Mouse (Mus musculus) MEL (cell line): ENCODE results near the gene Dgat2. TPM values are rescaled to one million over a fixed set of nuclear protein-coding genes. Genes with fewer than 3 reads are reported as not detected.

Experiments
- DNase-seq: peaks from one replicate; pipeline ENCODE4 v3.0.0; 2011; ENCODE audit warnings: low read depth, low spot score
- H3K27ac ChIP-seq: 2 replicates; pipeline ENCODE4 v1.5.1; 2012; ENCODE audit warnings: low read depth, mild to moderate bottlenecking, control low read depth, low read length, moderate library complexity; ENCODE audit not compliant: control insufficient read depth
- H3K27me3 ChIP-seq, 2 experiments: fragments of 150-350 bp in 1 of 2; sonication (generic) in 1 of 2; 2 replicates each; pipeline ENCODE4 v1.6.1; 2012; ENCODE audit warnings: low read length in 2 of 2, mild to moderate bottlenecking in 2 of 2, improper control_type of control experiment in 1 of 2, moderate library complexity in 1 of 2; ENCODE audit not compliant: insufficient read depth in 2 of 2, control insufficient read depth in 1 of 2
- H3K36me3 ChIP-seq, 2 experiments: 2 replicates each; pipeline ENCODE4 v1.6.1; 2012 to 2014; ENCODE audit warnings: low read length in 2 of 2, improper control_type of control experiment in 1 of 2, inconsistent platforms in 1 of 2, mild to moderate bottlenecking in 1 of 2; ENCODE audit not compliant: insufficient read depth in 2 of 2, control insufficient read depth in 1 of 2
- H3K4me1 ChIP-seq, 2 experiments: fragments of 150-350 bp in 1 of 2; sonication (generic) in 1 of 2; 2 replicates each; pipeline ENCODE4 v1.6.1; 2012; ENCODE audit warnings: low read length in 2 of 2, improper control_type of control experiment in 1 of 2, mild to moderate bottlenecking in 1 of 2; ENCODE audit not compliant: insufficient read depth in 2 of 2, control insufficient read depth in 1 of 2
- H3K4me3 ChIP-seq, 2 experiments: fragments of 150-350 bp in 1 of 2; sonication (generic) in 1 of 2; 2 replicates each; pipeline ENCODE4 v1.5.1; 2012; ENCODE audit warnings: low read depth in 2 of 2, low read length in 2 of 2, mild to moderate bottlenecking in 2 of 2, moderate library complexity in 2 of 2, control low read depth in 1 of 2, improper control_type of control experiment in 1 of 2; ENCODE audit not compliant: control insufficient read depth in 1 of 2, insufficient read depth in 1 of 2
- H3K79me2 ChIP-seq: 2 replicates; pipeline ENCODE4 v1.6.1; 2012; ENCODE audit warnings: mild to moderate bottlenecking, low read length, moderate library complexity; ENCODE audit not compliant: control insufficient read depth, poor library complexity, insufficient read depth
- H3K9ac ChIP-seq: 2 replicates; pipeline ENCODE4 v1.6.1; 2012; ENCODE audit warnings: low read depth, mild to moderate bottlenecking, control low read depth, low read length, moderate library complexity; ENCODE audit not compliant: control insufficient read depth, poor library complexity, severe bottlenecking
- H3K9me3 ChIP-seq: fragments of 150-350 bp; sonication (generic); replicated peaks from 2 replicates; pipeline ENCODE4 v1.6.1; 2012; ENCODE audit warnings: mild to moderate bottlenecking, low read length, improper control_type of control experiment, moderate library complexity; ENCODE audit not compliant: insufficient read depth
- CHD1 ChIP-seq: IDR thresholded peaks from 2 replicates; pipeline ENCODE4 v1.6.1; 2012; ENCODE audit warnings: low read depth, mild to moderate bottlenecking, inconsistent platforms, low read length, improper control_type of control experiment
- CTCF ChIP-seq, 3 experiments: IDR thresholded peaks in 2 of 3; conservative IDR thresholded peaks in 1 of 3; 2 replicates each; pipeline ENCODE4 v1.5.1; 2011 to 2012; ENCODE audit warnings: low read length in 3 of 3, low read depth in 2 of 3, mild to moderate bottlenecking in 2 of 3, improper control_type of control experiment in 1 of 3, inconsistent platforms in 1 of 3, mixed read lengths in 1 of 3, moderate library complexity in 1 of 3; ENCODE audit not compliant: control insufficient read depth in 1 of 3, insufficient read depth in 1 of 3, poor library complexity in 1 of 3, severe bottlenecking in 1 of 3
- ELF1 ChIP-seq: IDR thresholded peaks from 2 replicates; pipeline ENCODE4 v1.6.1; 2014; ENCODE audit warnings: low read depth, mild to moderate bottlenecking, inconsistent platforms, low read length, improper control_type of control experiment, moderate library complexity
- ETS1 ChIP-seq: IDR thresholded peaks from 2 replicates; pipeline ENCODE4 v1.6.1; 2012; ENCODE audit warnings: low read depth, mild to moderate bottlenecking, inconsistent platforms, low read length, improper control_type of control experiment, moderate library complexity
- GABPA ChIP-seq: IDR thresholded peaks from 2 replicates; pipeline ENCODE4 v1.6.1; 2012; ENCODE audit warnings: low read depth, mild to moderate bottlenecking, inconsistent platforms, low read length, improper control_type of control experiment, moderate library complexity
- JUND ChIP-seq: IDR thresholded peaks from 2 replicates; pipeline ENCODE4 v1.6.1; 2011; ENCODE audit warnings: low read depth, mild to moderate bottlenecking, improper control_type of control experiment, low read length
- KAT2A ChIP-seq: conservative IDR thresholded peaks from 2 replicates; pipeline ENCODE4 v1.6.1; 2012; ENCODE audit warnings: low read depth, low read length, improper control_type of control experiment, inconsistent platforms
- MAFK ChIP-seq: IDR thresholded peaks from 2 replicates; pipeline ENCODE4 v1.6.1; 2011; ENCODE audit warnings: low read depth, mild to moderate bottlenecking, low read length, improper control_type of control experiment, borderline replicate concordance
- MAX ChIP-seq: IDR thresholded peaks from 2 replicates; pipeline ENCODE4 v1.6.1; 2011; ENCODE audit warnings: low read length, improper control_type of control experiment
- MAZ ChIP-seq: IDR thresholded peaks from 2 replicates; pipeline ENCODE4 v1.6.1; 2012; ENCODE audit warnings: low read depth, mild to moderate bottlenecking, inconsistent platforms, low read length, improper control_type of control experiment
- MEF2A ChIP-seq: IDR thresholded peaks from 2 replicates; pipeline ENCODE4 v1.6.1; 2014; ENCODE audit warnings: low read depth, mild to moderate bottlenecking, inconsistent platforms, low read length, improper control_type of control experiment; ENCODE audit not compliant: poor library complexity, insufficient replicate concordance, severe bottlenecking; ENCODE audit errors: extremely low read depth
- MYB ChIP-seq: IDR thresholded peaks from 2 replicates; pipeline ENCODE4 v1.6.1; 2011; ENCODE audit warnings: mild to moderate bottlenecking, low read depth, low read length, improper control_type of control experiment
- NRF1 ChIP-seq: IDR thresholded peaks from 2 replicates; pipeline ENCODE4 v1.6.1; 2014; ENCODE audit warnings: low read depth, mild to moderate bottlenecking, inconsistent platforms, low read length, improper control_type of control experiment, moderate library complexity; ENCODE audit not compliant: poor library complexity, insufficient read depth, severe bottlenecking
- POLR2AphosphoS5 ChIP-seq: IDR thresholded peaks from 2 replicates; pipeline ENCODE4 v1.6.1; 2012; ENCODE audit warnings: low read depth, borderline replicate concordance, mild to moderate bottlenecking, inconsistent platforms, low read length, moderate library complexity, mixed read lengths
- RAD21 ChIP-seq: IDR thresholded peaks from 2 replicates; pipeline ENCODE4 v1.6.1; 2011; ENCODE audit warnings: mild to moderate bottlenecking, low read depth, low read length, improper control_type of control experiment
- SIN3A ChIP-seq: IDR thresholded peaks from 2 replicates; pipeline ENCODE4 v1.6.1; 2012; ENCODE audit warnings: low read length, improper control_type of control experiment, inconsistent platforms
- TBP ChIP-seq: IDR thresholded peaks from 2 replicates; pipeline ENCODE4 v1.8.0; 2011; ENCODE audit warnings: low read depth, low read length, improper control_type of control experiment
- TCF12 ChIP-seq: IDR thresholded peaks from 2 replicates; pipeline ENCODE4 v1.6.1; 2014; ENCODE audit warnings: low read depth, mild to moderate bottlenecking, inconsistent platforms, low read length, improper control_type of control experiment, moderate library complexity
- USF1 ChIP-seq: IDR thresholded peaks from 2 replicates; pipeline ENCODE4 v1.6.1; 2014; ENCODE audit warnings: low read depth, mild to moderate bottlenecking, inconsistent platforms, low read length, improper control_type of control experiment, moderate library complexity
- ZKSCAN1 ChIP-seq: IDR thresholded peaks from 2 replicates; pipeline ENCODE4 v1.6.1; 2012; ENCODE audit warnings: low read depth, mild to moderate bottlenecking, inconsistent platforms, low read length, improper control_type of control experiment, moderate library complexity
- ZNF384 ChIP-seq: IDR thresholded peaks from 2 replicates; pipeline ENCODE4 v1.6.1; 2012; ENCODE audit warnings: low read depth, mild to moderate bottlenecking, inconsistent platforms, low read length, improper control_type of control experiment
- polyA plus RNA-seq, 2 experiments: library from polyadenylated mRNA; stranded (reverse) in 1 of 2; unstranded in 1 of 2; fragments of >175 nt in 1 of 2; fragments of >200 nt in 1 of 2; gene quantifications; 2 replicates each; pipeline versions ENCODE4 v1.2.1 to v1.2.4; 2012; ENCODE audit warnings: low replicate concordance in 2 of 2, low read depth in 1 of 2; ENCODE audit not compliant: insufficient read length in 2 of 2, insufficient read depth in 1 of 2, missing spikeins in 1 of 2
- total RNA-seq: library from RNA; depleted of rRNA; stranded (reverse); fragments of 300-350 nt; gene quantifications from 2 replicates; pipeline ENCODE4 v1.2.3, GENCODE M21; 2012

Dgat2 gene
- total and polyA plus RNA-seq, 3 experiments, result 4.1 to 7.7 TPM; not detected in 1

GRCm38 (mm10) chr7:99161961-99162360 lies 20.6 kb downstream of the Dgat2 start:
- no peak for DNase-seq
- 0 out of 4 replicates have a peak, but pooled peaks cover 0 to 2% of the 10 kb centered on the region in 2 experiments for H3K36me3 ChIP-seq
- no peaks in the 10 kb centered on the region for H3K27me3 ChIP-seq
- H3K9ac ChIP-seq, result no peak overlapping the region
- no peak overlapping the region for H3K4me3 ChIP-seq
- no peak for TF ChIP-seq CTCF (IDR thresholded peaks at IDR 0.05 in 2 of 3, conservative IDR thresholded peaks at IDR 0.05 in 1 of 3; ENCODE audit: control insufficient read depth in 1 of 3, insufficient read depth in 1 of 3, low read depth in 2 of 3, low read length in 3 of 3, poor library complexity in 1 of 3, severe bottlenecking in 1 of 3)
- TF ChIP-seq MEF2A, result no peak
- no peak for TF ChIP-seq RAD21
- no peak for TF ChIP-seq TBP
- TF ChIP-seq ELF1, result no peak
- no peak for TF ChIP-seq SIN3A
- no peak for TF ChIP-seq POLR2AphosphoS5
- TF ChIP-seq TCF12, result no peak
- TF ChIP-seq USF1, result no peak
- TF ChIP-seq, all 39 proteins: peak for 0
- H3K4me1 ChIP-seq, result peaks cover 0 to 5% of the 10 kb centered on the region in 2 experiments; a peak in 1 of 4 replicates
- H3K79me2 ChIP-seq, result no peaks in the 10 kb centered on the region
- no peaks in the 10 kb centered on the region for H3K9me3 ChIP-seq
- H3K27ac ChIP-seq, result no peak overlapping the region

GRCm38 (mm10) chr7:99161529-99161928 lies 21.0 kb downstream of the Dgat2 start:
- no peaks in the 10 kb centered on the region for H3K9me3 ChIP-seq
- no peak overlapping the region for H3K27ac ChIP-seq
- H3K36me3 ChIP-seq, result 0 out of 4 replicates have a peak, but pooled peaks cover 0 to 2% of the 10 kb centered on the region in 2 experiments
- no peaks in the 10 kb centered on the region for H3K27me3 ChIP-seq
- H3K4me1 ChIP-seq, result peaks cover 0 to 5% of the 10 kb centered on the region in 2 experiments; a peak in 1 of 4 replicates
- H3K79me2 ChIP-seq, result no peaks in the 10 kb centered on the region
- TF ChIP-seq TBP (no peak), TCF12 (no peak), JUND (no peak), KAT2A (no peak), GABPA (no peak), MAX (no peak), ETS1 (no peak), MYB (no peak), ZNF384 (no peak), RAD21 (no peak), ELF1 (no peak), MAFK (no peak), CHD1 (no peak), NRF1 (no peak), CTCF (IDR thresholded peaks at IDR 0.05 in 2 of 3, conservative IDR thresholded peaks at IDR 0.05 in 1 of 3; ENCODE audit: control insufficient read depth in 1 of 3, insufficient read depth in 1 of 3, low read depth in 2 of 3, low read length in 3 of 3, poor library complexity in 1 of 3, severe bottlenecking in 1 of 3) (no peak), MAZ (no peak), ZKSCAN1 (no peak)
- no peak overlapping the region for H3K4me3 ChIP-seq
- no peak for DNase-seq
- no peak overlapping the region for H3K9ac ChIP-seq
